20 mouse cellular contexts compared by ENCODE assay signal in genomic region chr16:38666523-38666922, GRCm38 (mm10). TPM values are rescaled to one million over a fixed set of nuclear protein-coding genes. Genes with fewer than 3 reads are reported as not detected.
DNase-seq lines count a peak whose midpoint lies in the region; ATAC-seq and TF ChIP-seq lines count a peak whose summit lies in the region.
"Had no signal": no experiment of that assay in that cellular context is flagged by ENCODE, and none has a peak within 500 bp of the region (broad histone marks: within the 10 kb centered on the region; RNA-seq: fewer than 3 reads in every experiment).

No protein-coding gene starts in this region.

- intact Hi-C loops in heart, postnatal 36 days (cut with DNase I): loop anchor here (5.0 kb wide), 1 partner anchor 39 kb away; no protein-coding TSS in a partner anchor

- H3K4me1 ChIP-seq in heart, embryonic 13.5 days: peaks cover 67% of the 10 kb centered on the region
- peaks cover 56% of the 10 kb centered on the region for H3K4me1 ChIP-seq in heart, postnatal 0 days (ENCODE audit: control insufficient read depth, insufficient read depth)
- H3K4me1 ChIP-seq in lung, embryonic 14.5 days (ENCODE audit: insufficient read depth): 0 out of 2 replicates have a peak, but pooled peaks cover under 1% of the 10 kb centered on the region
- H3K4me1 ChIP-seq: hindbrain, embryonic 12.5 days had no signal

- H3K4me3 ChIP-seq in heart, embryonic 13.5 days: no peak overlapping the region
- H3K4me3 ChIP-seq in heart, postnatal 0 days (ENCODE audit: low read depth, low read length): no peak overlapping the region
- no peak overlapping the region for H3K4me3 ChIP-seq in lung, embryonic 14.5 days (ENCODE audit: low read depth, low read length)
- H3K4me3 ChIP-seq: embryonic facial prominence, embryonic 13.5 days; forebrain, embryonic 12.5 days; hindbrain, embryonic 12.5 days had no signal

- no peak overlapping the region for H3K9ac ChIP-seq in heart, embryonic 13.5 days
- H3K9ac ChIP-seq in heart, postnatal 0 days (replicated peaks; ENCODE audit: low read depth, low read length): no peak overlapping the region
- no peak overlapping the region for H3K9ac ChIP-seq in lung, embryonic 14.5 days
- H3K9ac ChIP-seq: embryonic facial prominence, embryonic 13.5 days; forebrain, embryonic 12.5 days; hindbrain, embryonic 12.5 days had no signal

- no peak for ATAC-seq in heart, embryonic 13.5 days (ENCODE audit: extremely low read depth, insufficient number of reproducible peaks, low FRiP score, low TSS enrichment)
- ATAC-seq in heart, postnatal 0 days (ENCODE audit: insufficient read depth, low read depth): 0 out of 2 replicates have a peak, but pooled peaks have one; percentile 11
- ATAC-seq in lung, embryonic 14.5 days (ENCODE audit: insufficient read depth): no peak
- ATAC-seq: forebrain, embryonic 16.5 days; hindbrain, embryonic 16.5 days; inflammation-experienced regulatory T-cells, adult 6 months; intestine, postnatal 0 days had no signal

- no peak for TF ChIP-seq CTCF in heart, postnatal 0 days (IDR thresholded peaks at IDR 0.05; ENCODE audit: low read depth)
- no peak for TF ChIP-seq CTCF in lung, embryonic 14.5 days (IDR thresholded peaks at IDR 0.05; ENCODE audit: low read depth)

- 0 out of 2 replicates have a peak overlapping the region, but pooled peaks have one; percentile 33 for H3K27ac ChIP-seq in heart, embryonic 13.5 days (replicated peaks)
- H3K27ac ChIP-seq in heart, postnatal 0 days (ENCODE audit: low read depth): peak overlapping the region; percentile 33
- no peak overlapping the region for H3K27ac ChIP-seq in lung, embryonic 14.5 days (ENCODE audit: low read depth)
- H3K27ac ChIP-seq: embryonic facial prominence, embryonic 13.5 days; forebrain, embryonic 12.5 days; hindbrain, embryonic 12.5 days had no signal

- no peaks in the 10 kb centered on the region for H3K27me3 ChIP-seq in heart, embryonic 13.5 days (replicated peaks)
- no peaks in the 10 kb centered on the region for H3K27me3 ChIP-seq in heart, postnatal 0 days (ENCODE audit: control insufficient read depth, insufficient read depth, low read length)
- H3K27me3 ChIP-seq in lung, embryonic 14.5 days (ENCODE audit: insufficient read depth, low read length): no peaks in the 10 kb centered on the region
- H3K27me3 ChIP-seq: embryonic facial prominence, embryonic 13.5 days; forebrain, embryonic 12.5 days; hindbrain, embryonic 12.5 days had no signal

- H3K4me2 ChIP-seq in heart, embryonic 13.5 days: no peak overlapping the region
- H3K4me2 ChIP-seq in heart, postnatal 0 days (ENCODE audit: low read depth, low read length): no peak overlapping the region
- H3K4me2 ChIP-seq in lung, embryonic 14.5 days: no peak overlapping the region
- H3K4me2 ChIP-seq: embryonic facial prominence, embryonic 13.5 days; forebrain, embryonic 12.5 days; hindbrain, embryonic 12.5 days had no signal

- no peak for TF ChIP-seq EP300 in heart, postnatal 0 days (IDR thresholded peaks at IDR 0.05; ENCODE audit: low read depth)

- 77% methylated on average over 4 of the region's 4 CpGs for WGBS in heart, embryonic 13.5 days
- WGBS in heart, postnatal 0 days: 46% methylated on average over 4 of the region's 4 CpGs
- WGBS in lung, embryonic 14.5 days: 79% methylated on average over 4 of the region's 4 CpGs

- no peak for DNase-seq in heart, postnatal 36 days
- DNase-seq in heart, postnatal 0 days (ENCODE audit: low spot score): no peak
- DNase-seq in heart, adult 18-20 months: no peak
- DNase-seq in lung, embryonic 14.5 days: peak; percentile 44
- no peak for DNase-seq in lung, postnatal 14 days
- DNase-seq: adrenal gland, adult 2 months; adrenal gland, postnatal 25 days; cerebellum, adult 18-20 months; cerebellum, adult 9-11 months; cerebellum, postnatal 36 days; gastrocnemius, postnatal 25 days; heart, postnatal 4 days had no signal

- H3K9me3 ChIP-seq in heart, embryonic 13.5 days: no peaks in the 10 kb centered on the region
- no peaks in the 10 kb centered on the region for H3K9me3 ChIP-seq in heart, postnatal 0 days (replicated peaks; ENCODE audit: control insufficient read depth, low read length)
- H3K9me3 ChIP-seq in lung, embryonic 14.5 days (ENCODE audit: low read depth, low read length): no peaks in the 10 kb centered on the region
- H3K9me3 ChIP-seq: embryonic facial prominence, embryonic 13.5 days; forebrain, embryonic 12.5 days; hindbrain, embryonic 12.5 days had no signal

- peaks cover 17% of the 10 kb centered on the region for H3K36me3 ChIP-seq in heart, embryonic 13.5 days
- peaks cover 5% of the 10 kb centered on the region; the same call in 1 of the 2 replicates for H3K36me3 ChIP-seq in heart, postnatal 0 days (replicated peaks; ENCODE audit: control insufficient read depth, insufficient read depth, low read length)
- H3K36me3 ChIP-seq in lung, embryonic 14.5 days (ENCODE audit: insufficient read depth): no peaks in the 10 kb centered on the region
- H3K36me3 ChIP-seq: embryonic facial prominence, embryonic 13.5 days; forebrain, embryonic 12.5 days; hindbrain, embryonic 12.5 days had no signal

RNA-seq across cellular contexts. Expression of gene Arhgap31, which starts 46.6 kb away (rescaled TPM):
- 26.2 and 27.9 TPM in 2 replicates for polyA plus RNA-seq in heart, embryonic 13.5 days (2015; fragmentation: Nextera tagmentation; extraction: Ambion mirVana)
- 10 to 100 TPM; 37.4 to 43.5 TPM for total RNA-seq in heart, postnatal 36 days (2021)
- 60.6 and 63.5 TPM in 2 replicates for total RNA-seq in heart, postnatal 0 days (2014; rRNA removed; ENCODE audit: low replicate concordance)
- 15.0 and 15.7 TPM in 2 replicates for polyA plus RNA-seq in heart, postnatal 0 days (2015; fragmentation: Nextera tagmentation; extraction: Ambion mirVana)
- 10 to 100 TPM; 39.6 to 40.8 TPM for total RNA-seq in heart, adult 18-20 months (2021)
- 21.6 and 22.0 TPM in 2 replicates for polyA plus RNA-seq in lung, embryonic 14.5 days (2014; fragmentation: Nextera tagmentation; extraction: Ambion mirVana)
